Mouse (Mus musculus) forebrain, embryonic 11.5 days (tissue): Measurements from ENCODE around the gene Runx1. TPM values are rescaled to one million over a fixed set of nuclear protein-coding genes. Genes with fewer than 3 reads are reported as not detected.

Experiments
- ATAC-seq: fragments of 200-750 bp; cut with Nextera tagmentation; replicated peaks from 2 replicates; pipeline ENCODE4 v1.8.0; 2017; ENCODE audit warnings: moderate TSS enrichment; ENCODE audit not compliant: low FRiP score
- DNase-seq: peaks from one replicate; pipeline ENCODE4 v3.0.0-alpha.2; 2017; ENCODE audit warnings: low spot score
- H3K27ac ChIP-seq: fragments of 300-500 bp; sonication (generic); 2 replicates; pipeline ENCODE4 v1.5.1; 2014; ENCODE audit warnings: low read depth, low read length
- H3K27me3 ChIP-seq: fragments of 300-500 bp; sonication (generic); 2 replicates; pipeline ENCODE4 v1.6.1; 2014; ENCODE audit warnings: mild to moderate bottlenecking, low read length, mixed read lengths; ENCODE audit not compliant: control insufficient read depth, insufficient read depth
- H3K36me3 ChIP-seq: fragments of 300-500 bp; sonication (generic); 2 replicates; pipeline ENCODE4 v1.6.1; 2014; ENCODE audit warnings: mild to moderate bottlenecking, low read length, moderate library complexity, mixed read lengths; ENCODE audit not compliant: control insufficient read depth, insufficient read depth
- H3K4me1 ChIP-seq: fragments of 300-500 bp; sonication (generic); replicated peaks from 2 replicates; pipeline ENCODE4 v1.6.1; 2014; ENCODE audit warnings: low read length, mixed read lengths; ENCODE audit not compliant: control insufficient read depth, insufficient read depth
- H3K4me2 ChIP-seq: fragments of 300-500 bp; sonication (generic); 2 replicates; pipeline ENCODE4 v1.6.1; 2014; ENCODE audit warnings: low read depth, mild to moderate bottlenecking, low read length, moderate library complexity, mixed read lengths; ENCODE audit not compliant: severe bottlenecking
- H3K4me3 ChIP-seq: fragments of 300-500 bp; sonication (generic); 2 replicates; pipeline ENCODE4 v1.5.1; 2014; ENCODE audit warnings: low read depth, low read length
- H3K9ac ChIP-seq: fragments of 300-500 bp; sonication (generic); 2 replicates; pipeline ENCODE4 v1.6.1; 2014; ENCODE audit warnings: low read length
- H3K9me3 ChIP-seq: fragments of 300-500 bp; sonication (generic); 2 replicates; pipeline ENCODE4 v1.6.1; 2016; ENCODE audit warnings: low read length, mixed read lengths; ENCODE audit not compliant: control insufficient read depth
- WGBS: fragments of 180-500 bp; shearing (Covaris S2); extraction: QIAGEN DNeasy Blood & Tissue Kit; methylation state at CpG from one replicate; pipeline ENCODE4 v1.1.7; 2014; 5-methylcytosine and 5-hydroxymethylcytosine counted together
- polyA plus RNA-seq: library from polyadenylated mRNA; unstranded; fragments of >200 nt; fragmentation: Nextera tagmentation; extraction: Ambion mirVana; gene quantifications from 2 replicates; pipeline ENCODE4 v1.2.1, GENCODE M21; 2014

The Runx1 gene
- polyA plus RNA-seq, 1 experiment from 2014 or later, result 2.2 TPM

DNA sequence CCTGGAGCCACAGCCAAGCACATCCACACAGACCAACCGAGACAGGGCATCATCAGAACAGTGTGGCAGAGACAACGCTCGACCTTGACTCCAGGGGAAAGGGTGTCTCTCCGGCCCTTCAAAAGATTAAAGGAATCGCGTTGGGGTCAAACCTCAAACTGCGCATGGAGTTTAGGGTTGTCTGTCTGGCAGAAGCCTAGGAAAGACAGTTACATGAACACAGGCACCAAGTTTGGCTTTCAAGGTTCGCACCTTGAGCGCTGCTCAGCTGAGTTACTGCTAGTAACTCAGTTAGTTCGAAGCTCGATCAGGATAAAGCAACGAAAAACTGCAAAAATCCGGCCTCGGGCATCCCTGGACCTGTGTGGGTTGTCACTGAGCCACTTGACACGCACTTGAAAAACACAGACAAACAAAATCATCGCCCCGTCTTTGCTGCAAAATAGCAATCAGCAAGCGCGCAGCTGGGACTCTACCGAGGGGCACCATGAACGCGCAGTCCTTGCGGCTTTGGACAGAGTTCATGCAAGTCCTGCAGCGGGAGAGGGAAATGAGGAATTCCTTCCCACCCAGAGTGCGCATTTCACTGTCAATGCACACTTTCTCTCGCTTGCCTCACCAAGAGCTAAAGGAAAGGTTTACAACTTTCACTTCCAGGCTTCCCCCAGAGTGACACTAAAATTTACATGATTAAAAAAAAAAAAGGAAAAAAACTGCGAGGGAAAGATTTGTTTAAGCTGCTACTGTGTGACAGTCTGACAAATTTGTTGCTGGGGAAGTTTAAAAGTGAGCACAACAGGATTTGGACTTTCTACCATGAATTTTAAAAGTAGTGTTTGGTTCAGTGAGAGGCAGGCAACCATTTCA is 126.2 kb downstream of the Runx1 start:
- Histone ChIP-seq H3K4me1 (peaks cover 23% of the 10 kb centered on the region), H3K27me3 (peaks cover 63% of the 10 kb centered on the region), H3K36me3 (no peaks in the 10 kb centered on the region), H3K4me2 (no peak overlapping the region), H3K4me3 (no peak overlapping the region), H3K9me3 (no peaks in the 10 kb centered on the region), H3K27ac (no peak overlapping the region), H3K9ac (no peak overlapping the region)
- ATAC-seq, result no peak
- 3% methylated on average over 27 of the region's 27 CpGs for WGBS
- peak; percentile 61 for DNase-seq

DNA sequence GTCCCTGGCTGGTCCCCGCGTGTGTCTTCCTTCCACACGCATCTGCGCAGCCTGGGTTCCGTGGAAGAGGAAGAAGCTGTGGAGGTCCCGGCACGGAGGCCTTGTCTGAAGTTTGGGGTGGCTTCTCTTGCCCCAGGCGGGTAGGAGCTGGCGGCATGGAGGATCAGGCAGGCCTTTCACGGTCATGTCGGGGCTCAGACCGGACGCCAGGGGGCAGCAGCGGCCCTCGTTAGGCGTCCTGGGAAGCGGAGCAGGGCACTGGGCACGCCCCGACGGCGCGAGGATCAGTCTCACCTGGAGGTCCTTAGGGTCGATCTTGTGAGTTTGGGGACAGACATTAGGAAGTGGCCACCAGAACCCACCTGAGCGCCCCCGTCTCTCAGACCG is 127.3 kb downstream of the Runx1 start:
- Histone ChIP-seq H3K4me2 (peak overlapping the region; percentile 97), H3K4me3 (peak overlapping the region; percentile 47), H3K4me1 (peaks cover 25% of the 10 kb centered on the region), H3K9ac (peak overlapping the region; percentile 48), H3K36me3 (no peaks in the 10 kb centered on the region), H3K9me3 (no peaks in the 10 kb centered on the region), H3K27ac (no peak overlapping the region), H3K27me3 (peaks cover 73% of the 10 kb centered on the region)
- under 1% methylated on average over 26 of the region's 26 CpGs for WGBS
- ATAC-seq (peak; percentile 82), DNase-seq (peak; percentile 95)

GRCm38 (mm10) chr16:92697737-92698611 is 128.0 kb downstream of the Runx1 start:
- Histone ChIP-seq H3K36me3 (no peaks in the 10 kb centered on the region), H3K27me3 (peaks cover 79% of the 10 kb centered on the region), H3K9me3 (no peaks in the 10 kb centered on the region), H3K4me3 (peak overlapping the region; percentile 47), H3K4me1 (peaks cover 25% of the 10 kb centered on the region), H3K4me2 (peak overlapping the region; percentile 97), H3K27ac (no peak overlapping the region), H3K9ac (peak overlapping the region; percentile 48)
- ATAC-seq (peak; percentile 31), DNase-seq (peak; percentile 69)
- under 1% methylated on average over 48 of the region's 48 CpGs for WGBS

DNA sequence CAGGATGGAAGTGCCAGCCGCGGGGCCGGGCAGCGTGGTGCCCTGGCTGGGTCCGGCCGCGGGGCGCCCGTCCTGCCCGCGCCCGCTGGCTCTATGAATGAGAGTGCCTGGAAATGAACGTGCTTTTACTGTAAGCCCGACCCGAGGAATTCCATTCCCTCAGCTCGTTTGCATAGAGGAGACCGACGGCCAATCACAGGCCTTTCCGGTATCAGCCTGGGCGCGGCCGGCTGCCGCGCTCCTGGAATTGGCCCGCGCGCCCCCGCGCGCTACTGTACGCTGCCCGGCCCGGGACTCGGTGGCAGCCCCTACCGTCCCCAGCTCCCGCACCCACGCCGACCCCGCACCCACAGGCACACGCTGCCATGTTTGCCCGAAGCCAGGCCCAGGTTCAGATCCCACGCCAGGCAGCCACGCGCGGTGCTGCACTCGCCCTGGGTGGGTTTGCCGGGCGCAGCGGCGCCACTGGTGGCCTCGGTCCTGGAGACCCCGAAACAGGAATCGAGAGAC is 128.7 kb downstream of the Runx1 start:
- ATAC-seq, result peak; percentile 89
- Histone ChIP-seq H3K4me1 (peaks cover 25% of the 10 kb centered on the region), H3K9me3 (no peaks in the 10 kb centered on the region), H3K27me3 (peaks cover 83% of the 10 kb centered on the region), H3K36me3 (no peaks in the 10 kb centered on the region), H3K4me2 (peak overlapping the region; percentile 97), H3K27ac (no peak overlapping the region), H3K4me3 (peak overlapping the region; percentile 47), H3K9ac (peak overlapping the region; percentile 48)
- WGBS, result under 1% methylated on average over 53 of the region's 53 CpGs
- DNase-seq, result peak; percentile 86

GRCm38 (mm10) chr16:92696411-92697015 is 129.4 kb downstream of the Runx1 start:
- Histone ChIP-seq H3K4me2 (peak overlapping the region; percentile 97), H3K4me3 (peak overlapping the region; percentile 47), H3K27me3 (peaks cover 83% of the 10 kb centered on the region), H3K36me3 (no peaks in the 10 kb centered on the region), H3K27ac (no peak overlapping the region), H3K9me3 (no peaks in the 10 kb centered on the region), H3K9ac (no peak overlapping the region), H3K4me1 (peaks cover 25% of the 10 kb centered on the region)
- 1% methylated on average over 24 of the region's 24 CpGs for WGBS
- ATAC-seq (no peak), DNase-seq (peak; percentile 72)

GRCm38 (mm10) chr16:92695981-92696380 is 130.0 kb downstream of the Runx1 start:
- Histone ChIP-seq H3K4me3 (peak overlapping the region; percentile 22; the same call in 1 of the 2 replicates), H3K9ac (no peak overlapping the region), H3K36me3 (no peaks in the 10 kb centered on the region), H3K4me2 (peak overlapping the region; percentile 37; the same call in 1 of the 2 replicates), H3K27me3 (peaks cover 84% of the 10 kb centered on the region), H3K4me1 (peaks cover 25% of the 10 kb centered on the region), H3K27ac (no peak overlapping the region), H3K9me3 (no peaks in the 10 kb centered on the region)
- DNase-seq (no peak), ATAC-seq (no peak)
- 10% methylated on average over 12 of the region's 12 CpGs for WGBS

DNA sequence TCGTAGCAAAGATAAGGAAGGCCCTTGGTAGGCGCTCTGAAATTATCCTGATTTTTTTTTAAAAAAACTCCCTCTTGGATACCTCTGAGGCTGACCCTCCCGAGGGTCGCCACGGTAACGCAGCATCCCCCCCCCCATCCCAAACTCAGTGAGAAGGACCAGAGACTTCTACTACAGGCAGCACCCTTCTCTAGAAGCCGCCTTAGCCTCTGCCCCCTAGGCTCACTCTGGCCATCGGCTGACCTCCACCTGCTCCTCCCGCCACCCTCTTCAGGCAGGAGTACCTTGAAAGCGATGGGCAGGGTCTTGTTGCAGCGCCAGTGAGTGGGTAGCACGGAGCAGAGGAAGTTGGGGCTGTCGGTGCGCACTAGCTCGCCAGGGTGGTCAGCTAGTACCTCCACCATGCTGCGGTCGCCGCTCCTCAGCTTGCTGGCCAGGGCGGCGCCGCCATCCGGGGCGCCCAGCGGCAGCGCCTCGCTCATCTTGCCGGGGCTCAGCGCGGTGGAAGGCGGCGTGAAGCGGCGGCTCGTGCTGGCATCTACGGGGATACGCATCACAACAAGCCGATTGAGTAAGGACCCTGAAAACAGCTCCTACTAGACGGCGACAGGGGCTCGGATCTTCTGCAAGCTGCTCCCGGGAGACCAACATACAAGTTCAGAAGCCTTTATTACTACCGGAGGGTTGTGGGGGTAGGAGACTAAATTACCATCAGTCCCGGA is 130.6 kb downstream of the Runx1 start:
- Histone ChIP-seq H3K9me3 (no peaks in the 10 kb centered on the region), H3K27me3 (peaks cover 82% of the 10 kb centered on the region), H3K9ac (peak overlapping the region; percentile 17; the same call in 1 of the 2 replicates), H3K27ac (no peak overlapping the region), H3K36me3 (no peaks in the 10 kb centered on the region), H3K4me2 (peak overlapping the region; percentile 37), H3K4me1 (peaks cover 25% of the 10 kb centered on the region), H3K4me3 (peak overlapping the region; percentile 22)
- ATAC-seq (no peak), DNase-seq (peak; percentile 78)
- WGBS, result 1% methylated on average over 43 of the region's 43 CpGs
